Mouse (Mus musculus): ENCODE measurements around the gene Ttc38. TPM values are rescaled to one million over a fixed set of nuclear protein-coding genes. Genes with fewer than 3 reads are reported as not detected.

The Ttc38 gene
- 6.5 and 7.1 TPM in 2 replicates for polyA plus RNA-seq (2012; rRNA removed; ENCODE audit: low replicate concordance)

GRCm38 (mm10) chr15:85831954-85832590 lies at the start of gene Ttc38:
TSS of gene Ttc38 (plus strand) at chr15:85832306.

GRCm38 (mm10) chr15:85811535-85812277 lies 20.4 kb upstream of the Ttc38 start, which contains the start of gene Cdpf1:
TSS of gene Cdpf1 (minus strand) at chr15:85811697.

GRCm38 (mm10) chr15:85821203-85822010 lies 10.7 kb upstream of the Ttc38 start, which contains the start of gene Pkdrej:
TSS of gene Pkdrej (minus strand) at chr15:85821734.

GRCm38 (mm10) chr15:85859490-85860031 lies 27.5 kb downstream of the Ttc38 start, which contains the start of gene Gtse1:
TSS of gene Gtse1 (plus strand) at chr15:85859745.

GRCm38 (mm10) chr15:85878848-85879497 lies 46.9 kb downstream of the Ttc38 start, which contains the start of gene Trmu:
TSS of gene Trmu (plus strand) at chr15:85879312.

Other genes with a start within 250 kb of the Ttc38 start
- 0.16 TPM in 1 of 2 replicates, not detected in the other for gene Wnt7b, start 249.8 kb upstream of the Ttc38 start, polyA plus RNA-seq (2012; rRNA removed; ENCODE audit: low replicate concordance)
- gene Ppara, start 97.3 kb upstream of the Ttc38 start, polyA plus RNA-seq (2012; rRNA removed; ENCODE audit: low replicate concordance) = 3.8 and 8.9 TPM in 2 replicates
- 40.1 and 40.5 TPM in 2 replicates for gene Cdpf1, start 20.6 kb upstream of the Ttc38 start, polyA plus RNA-seq (2012; rRNA removed; ENCODE audit: low replicate concordance)
- gene Pkdrej, start 10.6 kb upstream of the Ttc38 start, polyA plus RNA-seq (2012; rRNA removed; ENCODE audit: low replicate concordance) = 0.05 and 0.08 TPM in 2 replicates
- 6.2 and 7.7 TPM in 2 replicates for gene Gtse1, start 27.4 kb downstream of the Ttc38 start, polyA plus RNA-seq (2012; rRNA removed; ENCODE audit: low replicate concordance)
- gene Trmu, start 47.0 kb downstream of the Ttc38 start, polyA plus RNA-seq (2012; rRNA removed; ENCODE audit: low replicate concordance) = 7.7 and 9.3 TPM in 2 replicates
- gene Celsr1, start 201.5 kb downstream of the Ttc38 start, polyA plus RNA-seq (2012; rRNA removed; ENCODE audit: low replicate concordance) = 0.97 and 4.5 TPM in 2 replicates
- 17.1 and 19.5 TPM in 2 replicates for gene Gramd4, start 225.4 kb downstream of the Ttc38 start, polyA plus RNA-seq (2012; rRNA removed; ENCODE audit: low replicate concordance)